Mouse (Mus musculus): Measurements from ENCODE around the gene Mpc1.

DNA sequence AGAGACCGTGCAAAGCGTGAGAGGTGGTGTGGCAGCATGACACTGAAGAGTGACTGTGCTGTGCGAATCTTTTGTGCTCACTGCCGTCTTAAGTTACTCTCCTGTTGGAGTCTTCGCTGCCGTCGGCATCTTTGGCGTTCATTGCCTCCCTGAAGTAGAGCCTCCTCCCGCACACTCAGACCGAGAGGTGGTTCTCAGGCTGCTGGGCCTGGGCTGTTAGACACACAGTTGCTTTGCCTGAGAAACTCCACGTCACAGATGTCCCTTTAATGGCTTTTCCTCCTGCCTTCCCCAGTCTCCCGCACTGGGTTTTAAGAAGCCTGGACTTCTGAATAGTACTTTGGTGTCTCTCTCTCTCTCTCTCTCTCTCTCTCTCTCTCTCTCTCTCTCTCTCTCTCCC is 41.1 kb upstream of the Mpc1 start:
- TF ChIP-seq GATA1 (IDR thresholded peaks at IDR 0.05; ENCODE audit: borderline replicate concordance, low read length) (no peak), FLI1 (IDR thresholded peaks at IDR 0.05; ENCODE audit: low read length) (no peak)

Measured in megakaryocyte, embryonic 14.5 days (primary cell).